Mouse (Mus musculus): ENCODE data around the gene Cacna2d1. TPM values are rescaled to one million over a fixed set of nuclear protein-coding genes. Genes with fewer than 3 reads are reported as not detected.

Cacna2d1 gene
- polyA plus RNA-seq, 1 experiment: 184 TPM

DNA sequence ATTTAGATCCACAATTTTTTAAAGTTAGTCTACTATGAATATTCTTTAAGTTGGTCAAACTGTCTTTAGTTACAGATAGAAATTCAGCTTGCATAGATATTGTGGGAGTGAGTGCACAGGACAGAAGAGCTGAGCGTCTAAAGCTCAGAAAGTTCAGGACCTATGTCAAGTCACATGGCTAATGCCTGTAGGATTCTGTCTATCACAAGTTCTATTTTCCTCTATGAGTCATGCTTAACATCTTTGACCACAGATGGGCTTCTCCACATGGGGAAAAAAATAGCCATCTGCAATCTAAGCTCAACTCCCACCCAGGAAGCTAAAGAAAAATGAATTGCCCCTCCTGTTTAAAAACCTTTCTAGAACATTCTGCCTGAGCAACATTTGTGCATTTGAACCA is 483.5 kb downstream of the Cacna2d1 start:
- 82% methylated on average over 1 of the region's 1 CpGs for WGBS
- TF ChIP-seq POLR2A (IDR thresholded peaks at IDR 0.05; ENCODE audit: insufficient read depth, low read depth, low read length): no peak
- no peak for TF ChIP-seq CTCF (IDR thresholded peaks at IDR 0.05; ENCODE audit: insufficient read depth, low read depth, low read length)
- Histone ChIP-seq H3K27ac (ENCODE audit: insufficient read depth, low read depth, low read length) (no peak overlapping the region), H3K4me3 (ENCODE audit: insufficient read depth, low read depth, low read length) (no peak overlapping the region), H3K4me1 (ENCODE audit: control insufficient read depth, insufficient read depth, low read length) (no peaks in the 10 kb centered on the region)

DNA sequence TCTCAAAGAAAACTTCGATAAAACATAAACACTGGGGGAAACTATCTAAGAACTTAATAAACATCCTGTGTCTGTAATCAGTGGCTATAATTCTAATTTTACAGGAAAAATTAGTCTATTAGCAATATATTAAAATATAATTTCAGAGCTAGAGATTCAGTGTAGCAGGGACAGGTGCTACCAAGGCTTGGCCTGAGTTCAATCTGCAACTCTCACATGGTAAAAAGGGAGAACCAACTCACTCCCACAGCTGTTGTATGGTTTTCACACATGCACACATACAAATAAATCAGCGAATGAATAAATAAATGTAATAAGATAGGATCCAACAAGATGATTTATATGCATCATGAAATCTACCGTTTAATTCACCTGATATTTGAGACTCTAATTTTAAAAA is 484.0 kb downstream of the Cacna2d1 start:
- WGBS: 89% methylated on average over 3 of the region's 3 CpGs
- no peak for TF ChIP-seq CTCF (IDR thresholded peaks at IDR 0.05; ENCODE audit: insufficient read depth, low read depth, low read length)
- no peak for TF ChIP-seq POLR2A (IDR thresholded peaks at IDR 0.05; ENCODE audit: insufficient read depth, low read depth, low read length)
- Histone ChIP-seq H3K27ac (ENCODE audit: insufficient read depth, low read depth, low read length) (no peak overlapping the region), H3K4me1 (ENCODE audit: control insufficient read depth, insufficient read depth, low read length) (no peaks in the 10 kb centered on the region), H3K4me3 (ENCODE audit: insufficient read depth, low read depth, low read length) (no peak overlapping the region)

Other genes with a start within 250 kb of the Cacna2d1 start
- not detected in 2 replicates for gene Speer4c, start 220.4 kb upstream of the Cacna2d1 start, polyA plus RNA-seq (2012; ENCODE audit: insufficient read depth, insufficient read length, low replicate concordance, missing spikeins)